Mouse (Mus musculus) inflammation-experienced regulatory T-cells, adult 6 months (primary cell): ENCODE measurements around the gene Gm11114. TPM values are rescaled to one million over a fixed set of nuclear protein-coding genes. Genes with fewer than 3 reads are reported as not detected.
A peak's percentile ranks its signal among the peaks of the same experiment; 100 is the strongest.

Experiments
- ATAC-seq: one replicate; pipeline ENCODE4 v1.8.0; 2017
- polyA plus RNA-seq, 3 experiments: library from polyadenylated mRNA; unstranded; fragments of 100-300 nt; shearing (Covaris generic); gene quantifications; one replicate each; pipeline ENCODE4 v1.2.1; 2017

Gene Gm11114
- not detected for polyA plus RNA-seq

DNA sequence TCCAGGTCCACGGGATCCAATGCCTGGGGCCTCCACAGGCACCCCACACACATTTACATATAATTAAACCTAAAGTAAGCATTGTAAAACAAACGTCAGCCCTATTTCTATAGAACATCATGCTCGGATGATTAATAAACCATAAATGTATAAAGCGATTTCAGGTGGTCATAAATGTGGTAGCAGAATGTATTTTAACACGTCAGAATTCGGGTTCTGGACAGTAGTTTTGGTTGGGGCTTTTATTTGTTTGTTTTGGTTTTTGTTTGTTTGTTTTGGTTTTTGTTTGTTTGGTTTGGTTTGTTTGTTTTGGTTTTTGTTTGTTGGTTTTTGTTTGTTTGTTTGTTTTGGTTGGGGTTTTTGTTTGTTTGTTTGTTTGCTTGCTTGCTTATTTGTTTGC, at the start of gene Gm11114:
Gene Gm11114, plus strand, starts transcription at position 301 of the 400 bp plus-strand sequence.
- ATAC-seq: no peak

DNA sequence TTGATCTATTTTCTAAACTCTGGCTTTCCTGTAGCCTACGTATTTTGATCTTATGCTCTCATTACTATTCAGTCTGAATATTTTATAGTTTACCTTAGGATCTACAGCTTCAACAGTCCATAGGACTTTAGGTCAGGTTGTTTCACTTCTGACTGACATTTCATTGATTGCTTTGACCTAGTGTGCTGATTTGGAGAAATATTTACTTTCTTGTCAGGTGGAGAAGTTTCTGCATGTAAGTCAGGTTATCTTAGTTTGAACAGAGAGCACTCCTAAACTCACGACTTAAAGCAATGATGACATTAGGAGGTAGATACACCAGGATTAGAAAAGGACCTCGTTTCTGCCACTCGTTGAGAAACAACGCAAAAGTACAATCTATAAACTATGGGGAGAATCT, 45.7 kb upstream of the Gm11114 start:
- ATAC-seq: no peak

- ATAC-seq: no peak
These were observed 38.5 kb upstream of the Gm11114 start for GRCm38 (mm10) chr9:85274114-85274513.

DNA sequence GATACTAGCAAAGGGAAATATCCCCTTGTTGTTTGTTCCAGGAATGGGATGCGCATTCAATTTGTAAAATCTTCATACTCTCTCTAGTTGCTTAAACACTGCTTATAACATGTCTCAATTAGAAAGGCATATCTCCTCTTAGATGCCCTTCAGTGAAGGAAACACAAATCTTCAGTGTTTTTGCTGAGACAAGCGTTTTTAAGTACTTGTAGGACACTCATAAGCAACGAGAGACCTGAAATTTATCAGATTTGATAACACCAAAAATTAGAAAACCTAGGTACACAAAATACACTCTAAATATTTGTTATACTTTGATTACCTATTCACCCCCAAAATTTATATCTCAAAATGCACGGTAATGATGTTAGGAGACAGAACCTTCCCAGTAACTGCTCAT, 9.7 kb upstream of the Gm11114 start:
- ATAC-seq: no peak

DNA sequence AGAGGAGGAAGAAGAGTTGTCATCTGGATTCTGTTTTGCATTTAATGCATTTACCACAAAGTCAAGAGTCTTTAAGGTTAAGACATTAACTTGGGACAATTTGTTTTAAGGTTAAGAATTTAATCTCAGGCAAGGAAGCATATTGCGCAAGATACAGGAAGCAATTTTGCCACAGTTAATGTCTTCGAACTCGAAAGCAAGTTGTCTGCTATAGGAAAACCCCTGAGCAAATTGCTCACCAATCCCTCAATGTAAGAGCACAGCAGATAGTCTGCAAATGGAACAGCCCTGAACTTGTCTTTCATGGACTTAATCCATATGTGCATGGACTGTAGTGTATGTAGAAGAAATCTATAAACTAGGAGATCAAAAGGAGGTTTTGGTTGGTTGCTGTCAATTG, 9.2 kb upstream of the Gm11114 start:
- no peak for ATAC-seq

GRCm38 (mm10) chr9:85316122-85316521, 3.5 kb downstream of the Gm11114 start:
- no peak for ATAC-seq

DNA sequence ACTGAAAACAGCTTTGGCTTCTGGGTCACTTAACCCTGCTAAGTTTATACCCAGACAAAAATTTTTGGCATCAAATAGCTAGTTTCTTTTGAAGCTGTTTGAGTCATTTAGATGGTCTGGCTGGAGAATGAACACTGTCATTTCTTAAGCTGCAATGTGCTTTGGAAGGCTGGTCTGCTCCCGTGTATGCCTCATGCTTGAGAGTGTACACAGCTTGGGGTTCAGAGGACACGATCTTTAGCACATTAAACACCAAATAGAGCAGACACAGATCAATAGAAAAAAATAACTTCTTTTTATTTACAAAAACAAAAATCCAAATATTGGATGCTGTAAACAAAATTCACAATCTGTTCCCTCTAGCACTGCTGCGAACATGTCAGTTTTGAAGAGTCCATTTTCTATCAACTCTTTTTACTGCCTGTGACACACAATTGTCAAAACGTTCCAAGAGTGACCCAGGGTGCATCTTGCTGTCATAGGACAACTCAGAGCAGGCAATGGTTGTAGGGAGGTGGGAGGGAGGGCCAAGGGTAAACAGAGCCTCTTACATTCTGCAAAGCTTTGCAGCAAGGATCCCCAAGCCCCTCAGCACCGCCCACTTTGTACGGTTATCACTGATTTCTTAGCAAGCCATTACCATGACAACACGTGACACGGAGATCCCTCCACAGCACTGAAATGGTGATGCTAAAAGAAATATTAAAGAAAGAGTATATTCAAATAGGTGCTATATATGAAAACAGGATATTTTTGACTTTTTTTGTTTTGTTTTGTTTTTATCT, 7.8 kb downstream of the Gm11114 start:
- ATAC-seq: no peak

DNA sequence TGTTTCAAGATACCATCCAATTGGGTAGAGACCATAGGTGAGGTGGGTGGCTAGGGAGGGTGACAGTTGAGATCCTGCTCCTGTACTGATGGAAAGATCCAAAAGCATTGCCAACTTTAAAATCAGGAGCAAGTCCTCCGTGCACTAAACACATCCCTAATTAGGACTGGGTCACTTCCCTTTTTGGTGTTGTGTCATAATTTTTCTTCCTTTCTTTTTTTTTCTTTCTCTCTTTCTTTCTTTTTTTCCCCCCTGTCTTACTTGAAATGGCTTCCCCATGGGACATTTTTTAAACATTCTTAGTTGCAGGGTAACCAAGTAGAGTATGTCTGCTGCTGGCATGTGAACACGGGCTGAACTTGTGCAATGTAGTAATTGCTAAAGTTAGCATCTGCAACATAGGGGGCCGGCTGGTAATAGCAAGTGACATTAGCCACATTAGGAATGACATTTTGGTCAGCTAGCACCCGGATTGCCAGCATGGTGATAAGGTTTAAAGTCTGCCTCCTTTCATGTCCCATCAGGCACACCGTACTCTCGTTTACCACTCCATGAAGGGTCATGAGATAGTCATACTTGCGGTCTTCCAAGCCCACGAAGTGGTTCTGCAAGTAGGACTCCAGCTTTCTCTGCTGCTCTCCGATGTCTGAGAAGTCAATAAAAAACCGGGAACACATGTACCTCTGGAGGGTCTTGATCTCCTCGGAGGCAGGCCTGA, 11.7 kb downstream of the Gm11114 start:
- no peak for ATAC-seq

DNA sequence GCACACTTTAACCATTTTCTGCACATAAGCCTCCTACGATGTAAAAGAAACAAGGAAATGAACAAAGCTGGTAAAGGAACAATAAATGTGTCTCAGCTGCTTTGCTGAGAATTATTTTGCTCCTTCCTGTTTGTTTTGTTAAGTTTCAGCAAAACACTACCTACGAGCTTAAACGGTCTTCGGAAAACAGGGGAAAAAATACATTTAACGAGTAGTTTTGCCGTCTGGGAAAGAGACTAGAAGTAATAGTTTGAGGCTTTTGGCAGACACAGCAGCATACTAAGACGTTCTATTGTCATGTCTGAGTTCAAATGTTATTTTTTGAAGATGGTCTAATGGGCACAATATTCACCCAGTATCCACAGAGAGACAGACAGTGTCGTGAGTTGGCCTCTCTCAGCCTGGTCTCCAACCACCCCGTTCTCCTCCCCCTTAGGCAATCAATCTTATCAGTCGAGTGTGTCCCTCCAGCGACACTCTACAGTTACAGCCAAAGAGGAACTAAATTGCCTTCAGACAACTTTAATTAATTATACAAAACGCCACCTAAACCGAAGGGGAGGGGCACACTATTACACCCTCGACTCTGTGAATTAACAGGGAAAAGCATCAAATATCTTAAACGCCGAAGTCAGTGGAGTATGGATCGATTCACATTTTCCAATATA, 12.8 kb downstream of the Gm11114 start:
- ATAC-seq: no peak

DNA sequence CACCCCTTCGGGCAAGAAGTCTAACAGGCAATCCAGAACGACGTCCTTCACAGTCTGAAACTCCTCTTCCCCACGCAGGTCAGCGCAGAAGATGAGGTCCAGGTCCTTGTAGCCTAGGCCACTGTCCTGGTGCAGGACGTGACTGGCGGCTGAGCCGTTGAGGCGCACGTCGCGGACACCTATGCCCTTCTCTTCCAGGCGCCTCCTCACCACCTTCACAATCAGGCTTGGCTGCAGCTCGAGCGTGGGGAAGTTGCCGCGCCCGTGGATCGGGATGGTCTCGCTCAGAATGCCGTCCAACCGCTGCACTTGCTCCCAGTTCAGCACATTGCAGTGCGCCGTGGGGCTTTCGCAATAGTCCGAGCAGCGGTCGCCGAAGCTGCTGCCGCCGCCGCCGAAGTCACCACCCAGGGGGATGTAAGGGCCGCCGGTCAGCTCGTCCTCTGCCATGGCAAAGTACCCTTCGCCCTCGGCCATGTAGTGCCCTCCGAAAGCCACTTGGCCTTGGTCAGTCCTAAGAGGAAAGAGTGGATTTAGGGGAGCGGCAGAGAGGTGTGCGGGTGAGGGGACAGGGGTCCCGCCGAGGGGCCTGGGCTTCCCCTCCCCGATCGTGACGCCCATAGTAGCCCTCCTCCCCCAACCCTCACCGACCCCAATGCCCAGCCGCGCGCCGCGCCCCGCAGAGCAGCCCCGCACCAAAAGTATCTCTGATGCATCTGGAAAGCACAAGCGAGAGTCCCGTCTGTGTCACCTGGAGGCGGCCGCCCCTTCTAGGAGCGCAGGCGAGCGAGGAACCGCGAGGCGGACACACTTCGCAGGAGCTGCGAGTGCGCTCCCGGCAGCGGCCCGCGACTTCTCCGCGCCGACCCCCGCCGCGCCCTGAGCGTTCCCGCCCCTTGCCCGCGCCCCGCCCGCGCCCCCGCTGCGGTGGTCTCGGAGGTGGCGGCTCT, 14.0 kb downstream of the Gm11114 start:
- peak; percentile 3 for ATAC-seq

DNA sequence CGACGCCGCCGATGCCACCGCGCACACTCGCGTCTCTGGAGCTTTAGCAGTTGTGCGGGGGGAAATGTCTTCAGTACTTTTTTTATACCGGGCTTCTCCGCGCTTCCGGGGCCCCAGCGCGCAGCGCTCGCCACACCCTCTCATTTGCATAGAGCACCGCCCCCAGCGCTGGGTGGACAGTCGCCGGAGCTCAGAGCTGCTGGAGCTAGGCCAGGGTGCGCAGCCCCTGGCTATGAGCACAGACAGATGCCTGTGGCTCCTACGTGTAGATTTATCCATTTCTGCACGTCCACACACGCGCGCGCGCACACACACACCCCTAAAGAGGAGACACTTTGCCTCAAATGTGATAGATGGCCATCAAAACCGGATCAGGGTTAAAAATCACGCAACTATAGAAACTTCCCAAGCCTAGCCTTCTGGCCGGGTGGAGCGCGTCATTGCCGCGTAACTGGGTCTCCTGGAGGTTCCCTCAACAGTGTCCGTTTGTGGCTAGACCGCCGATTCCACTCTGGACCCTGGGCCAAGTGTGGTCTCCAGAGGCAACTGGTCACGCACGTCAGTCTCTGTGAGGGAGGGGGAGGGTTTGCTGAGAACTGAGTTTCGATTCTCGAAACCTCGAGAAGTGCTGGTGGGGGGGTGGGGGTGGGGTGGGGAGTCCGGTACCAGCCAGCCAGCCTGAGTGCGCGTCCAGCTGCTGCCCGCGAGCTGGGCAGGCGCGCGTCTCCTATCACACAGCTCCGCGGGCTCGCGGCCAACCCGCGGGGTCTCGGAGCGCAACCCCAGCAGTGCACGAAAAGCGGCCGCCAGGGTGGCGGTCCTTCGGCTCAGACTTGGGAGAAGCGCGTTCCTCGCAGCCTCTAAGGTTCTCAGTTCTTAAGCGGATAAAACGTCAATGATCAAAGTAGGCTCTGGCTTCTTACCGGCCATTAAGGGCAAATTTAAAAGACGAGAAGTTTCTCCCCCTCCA, 15.0 kb downstream of the Gm11114 start, which contains the start of gene Tent5a:
Gene Tent5a, minus strand, starts transcription at position 107 of the 970 bp plus-strand sequence.
- ATAC-seq: peak; percentile 74

- ATAC-seq: peak; percentile 53
These were observed 15.7 kb downstream of the Gm11114 start for GRCm38 (mm10) chr9:85328259-85328658.

DNA sequence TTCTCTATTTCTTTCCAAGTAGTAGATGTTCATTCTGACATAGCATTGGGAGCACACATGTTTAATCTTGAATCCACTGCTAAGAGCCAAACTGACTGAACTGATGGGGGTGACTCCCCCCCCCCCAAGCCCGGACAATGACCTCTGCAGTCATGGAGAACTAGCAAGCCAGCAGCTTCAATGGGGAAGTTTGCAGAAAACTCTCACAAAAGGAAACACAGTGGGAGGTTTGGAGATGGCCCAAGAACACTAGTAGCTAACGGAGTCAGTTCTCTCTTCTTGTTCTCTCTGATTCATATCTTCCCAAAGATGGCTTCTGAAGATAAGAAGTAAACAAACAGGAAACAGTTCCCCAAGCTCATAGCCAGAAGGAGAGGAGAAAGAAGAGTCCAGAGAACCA, 18.9 kb downstream of the Gm11114 start:
- no peak for ATAC-seq

GRCm38 (mm10) chr9:85336046-85336445, 23.5 kb downstream of the Gm11114 start:
- no peak for ATAC-seq

DNA sequence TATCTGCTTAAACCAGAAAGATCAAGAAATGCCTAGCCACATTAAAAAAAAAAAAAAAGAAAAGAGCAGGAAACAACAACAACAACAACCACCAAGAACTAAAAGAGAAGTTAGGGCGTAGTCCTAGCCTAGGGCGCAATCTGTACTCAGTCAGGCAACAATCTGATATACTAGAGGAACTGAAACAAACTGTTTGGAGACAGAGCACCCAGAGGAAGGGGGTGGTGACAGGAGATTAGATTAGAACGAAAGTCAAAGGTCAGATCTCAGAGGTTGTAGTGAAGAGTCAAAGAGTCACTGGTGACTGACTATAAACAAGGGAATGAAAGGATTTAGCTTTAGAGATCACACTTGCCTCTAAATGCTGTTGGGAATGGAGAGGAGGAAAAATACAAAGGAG, 27.7 kb downstream of the Gm11114 start:
- ATAC-seq: no peak

DNA sequence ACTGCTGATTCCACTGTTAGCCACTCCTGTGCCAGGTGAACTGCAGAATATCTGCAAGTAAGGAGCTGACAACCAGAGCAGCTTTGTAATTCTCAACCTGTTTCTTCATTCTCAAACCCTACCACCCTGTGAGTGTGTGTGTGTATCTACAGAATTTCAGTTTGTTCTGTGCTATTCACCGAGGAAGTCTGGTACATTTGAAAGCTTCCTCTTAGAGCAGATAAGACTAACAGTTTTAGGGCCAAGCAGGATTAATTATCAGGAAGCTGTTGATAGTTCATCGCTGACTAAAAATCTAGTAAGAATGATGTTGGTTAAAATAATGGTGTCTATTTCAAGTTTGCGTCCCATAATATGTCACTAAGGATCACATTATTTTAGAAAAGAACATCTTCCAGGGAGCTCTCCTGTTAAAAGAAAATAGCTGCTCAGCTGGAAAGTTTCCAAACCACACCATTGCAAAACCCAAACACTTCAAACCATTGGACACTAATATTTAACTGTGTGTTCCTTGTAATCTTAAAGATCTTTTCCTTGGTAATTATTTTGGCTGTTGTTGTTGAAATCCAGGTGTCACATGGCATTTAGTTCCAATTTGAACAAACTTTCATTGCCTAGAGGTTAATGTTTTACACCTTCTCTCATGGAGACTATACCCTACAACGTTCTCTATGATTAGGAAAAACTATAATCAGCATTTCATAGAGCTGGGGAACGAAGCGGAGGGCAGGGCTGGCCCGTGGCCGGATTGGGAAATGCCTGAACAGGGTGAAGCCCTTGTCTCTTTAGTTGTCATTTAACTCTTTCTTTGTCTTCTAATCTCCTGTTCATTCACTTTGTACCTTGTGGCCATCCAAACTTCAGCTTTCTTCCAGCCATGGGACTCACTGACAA, 30.6 kb downstream of the Gm11114 start:
- ATAC-seq: no peak

GRCm38 (mm10) chr9:85347823-85348523, 35.4 kb downstream of the Gm11114 start:
- no peak for ATAC-seq

GRCm38 (mm10) chr9:85355559-85355958, 43.0 kb downstream of the Gm11114 start:
- no peak for ATAC-seq

GRCm38 (mm10) chr9:85357154-85357860, 44.7 kb downstream of the Gm11114 start:
- ATAC-seq: no peak
